Mouse (Mus musculus): ENCODE results near the gene Ppp1r13l.

DNA sequence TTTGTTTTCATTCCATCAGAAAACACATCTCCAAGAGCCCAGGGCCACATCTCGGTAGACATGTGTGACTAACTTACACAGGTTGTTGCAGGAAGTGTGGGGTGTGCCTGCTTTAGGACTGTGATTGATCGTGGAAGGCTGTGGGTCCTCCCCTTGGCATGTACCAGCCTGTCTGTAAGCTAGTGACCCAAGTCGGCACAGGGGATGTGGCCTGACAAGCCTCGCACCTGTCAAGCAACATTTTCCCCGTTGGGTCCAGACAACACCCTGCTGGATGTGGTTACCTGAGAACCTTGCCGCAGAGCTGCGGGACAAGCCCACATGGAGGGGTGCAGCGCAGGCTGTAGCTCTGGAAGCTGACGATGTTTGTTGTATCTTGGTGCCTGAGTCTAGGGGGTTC is 37.1 kb upstream of the Ppp1r13l start:
- no peak for TF ChIP-seq CHD2 (IDR thresholded peaks at IDR 0.05; ENCODE audit: low read depth, low read length)
- no peak for TF ChIP-seq ZNF384 (IDR thresholded peaks at IDR 0.05; ENCODE audit: low read depth, low read length)
- TF ChIP-seq ZC3H11A (IDR thresholded peaks at IDR 0.05; ENCODE audit: borderline replicate concordance, low read depth, low read length): no peak
